Mouse (Mus musculus) CH12.LX (cell line): ENCODE measurements around the gene Gal3st4. TPM values are rescaled to one million over a fixed set of nuclear protein-coding genes. Genes with fewer than 3 reads are reported as not detected.

Source experiments
- DNase-seq: peaks from one replicate; pipeline ENCODE4 v3.0.0-alpha.2; 2013; ENCODE audit errors: extremely low read depth
- H3K27ac ChIP-seq: 2 replicates; pipeline ENCODE4 v1.5.1; 2012; ENCODE audit warnings: low read depth, mild to moderate bottlenecking, control low read depth, moderate library complexity; ENCODE audit not compliant: insufficient read depth
- H3K27me3 ChIP-seq: replicated peaks from 2 replicates; pipeline ENCODE3; 2012; ENCODE audit warnings: inconsistent platforms
- H3K36me3 ChIP-seq, 2 experiments: replicated peaks in 1 of 2; 2 replicates each; pipeline versions ENCODE3 to v1.6.1; 2012; ENCODE audit warnings: inconsistent platforms in 1 of 2, low read length in 1 of 2, mild to moderate bottlenecking in 1 of 2, mixed read lengths in 1 of 2, moderate library complexity in 1 of 2; ENCODE audit not compliant: control insufficient read depth in 1 of 2, insufficient read depth in 1 of 2
- H3K4me1 ChIP-seq, 2 experiments: 2 replicates each; pipeline ENCODE4 v1.6.1; 2012; ENCODE audit warnings: inconsistent platforms in 1 of 2, moderate library complexity in 1 of 2; ENCODE audit not compliant: insufficient read depth in 2 of 2, control insufficient read depth in 1 of 2
- H3K4me2 ChIP-seq: 2 replicates; pipeline ENCODE4 v1.6.1; 2012; ENCODE audit warnings: low read depth, mild to moderate bottlenecking, control low read depth; ENCODE audit not compliant: poor library complexity, insufficient read depth, severe bottlenecking
- H3K4me3 ChIP-seq, 3 experiments: fragments of 150-350 bp in 1 of 3; sonication (generic) in 1 of 3; replicated peaks in 1 of 3; 2 replicates each; pipeline versions ENCODE3 to v1.5.1; 2011 to 2012; ENCODE audit warnings: low read depth in 2 of 3, low read length in 2 of 3, mild to moderate bottlenecking in 2 of 3, moderate library complexity in 2 of 3, control low read depth in 1 of 3, improper control_type of control experiment in 1 of 3, inconsistent platforms in 1 of 3, mixed read lengths in 1 of 3; ENCODE audit not compliant: poor library complexity in 1 of 3
- H3K79me2 ChIP-seq: replicated peaks from 2 replicates; pipeline ENCODE4 v1.6.1; 2012; ENCODE audit warnings: mild to moderate bottlenecking, moderate library complexity; ENCODE audit not compliant: control insufficient read depth, poor library complexity, insufficient read depth, severe bottlenecking; ENCODE audit errors: extremely low read depth
- H3K9ac ChIP-seq: 2 replicates; pipeline ENCODE4 v1.6.1; 2012; ENCODE audit warnings: low read depth, mild to moderate bottlenecking, control low read depth, moderate library complexity; ENCODE audit not compliant: insufficient read depth
- H3K9me3 ChIP-seq: replicated peaks from 2 replicates; pipeline ENCODE3; 2012; ENCODE audit warnings: low read length, inconsistent platforms, mixed read lengths
- BHLHE40 ChIP-seq: IDR thresholded peaks from 2 replicates; pipeline ENCODE4 v1.6.1; 2011; ENCODE audit warnings: mild to moderate bottlenecking, low read depth, low read length, improper control_type of control experiment
- CHD1 ChIP-seq: IDR thresholded peaks from 2 replicates; pipeline ENCODE4 v1.6.1; 2012; ENCODE audit warnings: low read depth, low read length, improper control_type of control experiment, inconsistent platforms
- CHD2 ChIP-seq: IDR thresholded peaks from 2 replicates; pipeline ENCODE4 v1.6.1; 2011; ENCODE audit warnings: low read length, improper control_type of control experiment
- E2F4 ChIP-seq: IDR thresholded peaks from 2 replicates; pipeline ENCODE4 v1.6.1; 2011; ENCODE audit warnings: low read depth, low read length, improper control_type of control experiment; ENCODE audit not compliant: insufficient replicate concordance
- GABPA ChIP-seq: IDR thresholded peaks from 2 replicates; pipeline ENCODE4 v1.6.1; 2012; ENCODE audit warnings: low read depth, low read length, improper control_type of control experiment, inconsistent platforms; ENCODE audit not compliant: insufficient replicate concordance
- HCFC1 ChIP-seq: IDR thresholded peaks from 2 replicates; pipeline ENCODE4 v1.6.1; 2012; ENCODE audit warnings: low read depth, mild to moderate bottlenecking, inconsistent platforms, low read length, improper control_type of control experiment
- IRF4 ChIP-seq: IDR thresholded peaks from 2 replicates; pipeline ENCODE4 v1.6.1; 2014; ENCODE audit warnings: low read depth, mild to moderate bottlenecking, inconsistent platforms, low read length, improper control_type of control experiment
- JUND ChIP-seq: conservative IDR thresholded peaks from 2 replicates; pipeline ENCODE4 v1.6.1; 2011; ENCODE audit warnings: low read depth, low read length, improper control_type of control experiment
- MAFK ChIP-seq: IDR thresholded peaks from 2 replicates; pipeline ENCODE4 v1.6.1; 2011; ENCODE audit warnings: low read length, improper control_type of control experiment; ENCODE audit not compliant: insufficient replicate concordance
- MAX ChIP-seq: IDR thresholded peaks from 2 replicates; pipeline ENCODE4 v1.6.1; 2011; ENCODE audit warnings: low read length, improper control_type of control experiment
- MAZ ChIP-seq: IDR thresholded peaks from 2 replicates; pipeline ENCODE4 v1.6.1; 2012; ENCODE audit warnings: low read depth, mild to moderate bottlenecking, inconsistent platforms, low read length, improper control_type of control experiment, moderate library complexity
- MEF2A ChIP-seq: IDR thresholded peaks from 2 replicates; pipeline ENCODE4 v1.6.1; 2014; ENCODE audit warnings: low read depth, mild to moderate bottlenecking, inconsistent platforms, low read length, improper control_type of control experiment, borderline replicate concordance
- MXI1 ChIP-seq: IDR thresholded peaks from 2 replicates; pipeline ENCODE4 v1.6.1; 2011; ENCODE audit warnings: mild to moderate bottlenecking, low read depth, low read length, improper control_type of control experiment
- MYC ChIP-seq: IDR thresholded peaks from 2 replicates; pipeline ENCODE4 v1.6.1; 2011; ENCODE audit warnings: low read depth, mild to moderate bottlenecking, improper control_type of control experiment, low read length
- NELFE ChIP-seq: IDR thresholded peaks from 2 replicates; pipeline ENCODE4 v1.6.1; 2011; ENCODE audit warnings: low read depth, low read length, improper control_type of control experiment
- NRF1 ChIP-seq: IDR thresholded peaks from 2 replicates; pipeline ENCODE4 v1.6.1; 2014; ENCODE audit warnings: low read depth, mild to moderate bottlenecking, inconsistent platforms, low read length, improper control_type of control experiment, moderate library complexity
- PAX5 ChIP-seq: IDR thresholded peaks from 2 replicates; pipeline ENCODE4 v1.6.1; 2012; ENCODE audit warnings: low read length, inconsistent platforms, mixed read lengths
- POLR2A ChIP-seq: IDR thresholded peaks from 2 replicates; pipeline ENCODE4 v1.6.1; 2011; ENCODE audit warnings: low read depth, mild to moderate bottlenecking, improper control_type of control experiment, low read length
- RCOR1 ChIP-seq: conservative IDR thresholded peaks from 2 replicates; pipeline ENCODE4 v1.6.1; 2012; ENCODE audit warnings: low read depth, mild to moderate bottlenecking, inconsistent platforms, low read length, improper control_type of control experiment
- SIN3A ChIP-seq: IDR thresholded peaks from 2 replicates; pipeline ENCODE4 v1.6.1; 2012; ENCODE audit warnings: low read length, improper control_type of control experiment, inconsistent platforms
- SMC3 ChIP-seq: IDR thresholded peaks from 2 replicates; pipeline ENCODE4 v1.6.1; 2011; ENCODE audit warnings: low read depth, low read length, improper control_type of control experiment
- TBP ChIP-seq: conservative IDR thresholded peaks from 2 replicates; pipeline ENCODE4 v1.6.1; 2011; ENCODE audit warnings: low read depth, low read length, improper control_type of control experiment
- TCF12 ChIP-seq: IDR thresholded peaks from 2 replicates; pipeline ENCODE4 v1.6.1; 2014; ENCODE audit warnings: low read depth, mild to moderate bottlenecking, inconsistent platforms, low read length, improper control_type of control experiment
- USF1 ChIP-seq: IDR thresholded peaks from 2 replicates; pipeline ENCODE4 v1.6.1; 2014; ENCODE audit warnings: low read depth, mild to moderate bottlenecking, inconsistent platforms, low read length, improper control_type of control experiment
- USF2 ChIP-seq: conservative IDR thresholded peaks from 2 replicates; pipeline ENCODE4 v1.6.1; 2011; ENCODE audit warnings: low read depth, low read length, improper control_type of control experiment
- ZKSCAN1 ChIP-seq: IDR thresholded peaks from 2 replicates; pipeline ENCODE4 v1.6.1; 2012; ENCODE audit warnings: low read depth, inconsistent platforms, low read length, improper control_type of control experiment, borderline replicate concordance
- dilution Hi-C: fragments of 300-500 bp; cut with MboI; formaldehyde crosslinking; loops from 2 replicates; pipeline ENCODE4 v1.14.3; 2020; ENCODE audit warnings: low sequenced_read_pairs; ENCODE audit not compliant: extremely low pct_unique_long_range_greater_than_20kb, extremely low pct_ligation_motif_present
- in situ Hi-C: fragments of 300-500 bp; cut with MboI; formaldehyde crosslinking; loops from 3 replicates; pipeline ENCODE4 v1.14.3; 2019; ENCODE audit warnings: low sequenced_read_pairs, low pct_ligation_motif_present, low pct_unique_long_range_greater_than_20kb, mixed read lengths
- polyA plus RNA-seq: library from polyadenylated mRNA; unstranded; fragments of >175 nt; gene quantifications from 2 replicates; pipeline ENCODE4 v1.2.1, GENCODE M21; 2012; ENCODE audit warnings: low read depth; ENCODE audit not compliant: insufficient read length
- total RNA-seq, 2 experiments: library from RNA; depleted of rRNA; stranded (reverse); fragments of 300-350 nt in 1 of 2; fragments of >200 nt in 1 of 2; gene quantifications; 2 replicates each; pipeline ENCODE4 v1.2.3; 2012 to 2014

Gal3st4 gene
- total and polyA plus RNA-seq, 3 experiments: 0.21 TPM; not detected in 2

- TF ChIP-seq MAX (no peak), MYC (no peak), MXI1 (no peak), CHD1 (no peak), MEF2A (no peak), USF2 (no peak), MAFK (no peak), NELFE (no peak), JUND (no peak), SMC3 (no peak), ZKSCAN1 (no peak), NRF1 (no peak), IRF4 (no peak), BHLHE40 (no peak), TBP (no peak), CHD2 (no peak), SIN3A (no peak), TCF12 (no peak)
- dilution Hi-C loops: no loop called here
Observed at GRCm38 (mm10) chr5:138234224-138234623, 38.4 kb downstream of the Gal3st4 start.

GRCm38 (mm10) chr5:138233778-138234177, 38.9 kb downstream of the Gal3st4 start:
- Histone ChIP-seq H3K27me3 (peaks cover 2% of the 10 kb centered on the region), H3K4me2 (no peak overlapping the region), H3K79me2 (no peaks in the 10 kb centered on the region), H3K27ac (no peak overlapping the region), H3K4me3 (no peak overlapping the region), H3K9ac (no peak overlapping the region), H3K9me3 (no peaks in the 10 kb centered on the region), H3K4me1 (no peaks in the 10 kb centered on the region), H3K36me3 (no peaks in the 10 kb centered on the region)
- in situ Hi-C loops: loop anchor here (25.0 kb wide), 1 partner anchor 429 kb away; no protein-coding TSS in a partner anchor
- dilution Hi-C loops: no loop called here
- DNase-seq: no peak
- TF ChIP-seq E2F4 (no peak), USF1 (no peak), SMC3 (no peak), GABPA (no peak), MAZ (no peak), MYC (no peak), RCOR1 (no peak), NELFE (no peak), IRF4 (no peak), MAFK (no peak), POLR2A (no peak), PAX5 (no peak), HCFC1 (no peak), MEF2A (no peak), TCF12 (no peak), USF2 (no peak), MAX (no peak), ZKSCAN1 (no peak)
- TF ChIP-seq, all 38 proteins: peak for 0

More at GRCm38 (mm10) chr5:138234224-138234623, 38.4 kb downstream of the Gal3st4 start:
- no peak for DNase-seq
- H3K27me3 ChIP-seq: peaks cover 2% of the 10 kb centered on the region
- no peak overlapping the region for H3K27ac ChIP-seq
- H3K36me3 ChIP-seq: no peaks in the 10 kb centered on the region
- no peak overlapping the region for H3K9ac ChIP-seq
- H3K79me2 ChIP-seq: no peaks in the 10 kb centered on the region
- H3K9me3 ChIP-seq: no peaks in the 10 kb centered on the region
- no peak overlapping the region for H3K4me2 ChIP-seq
- in situ Hi-C loops: loop anchor here (25.0 kb wide), 1 partner anchor 428 kb away; no protein-coding TSS in a partner anchor
- no peaks in the 10 kb centered on the region for H3K4me1 ChIP-seq
- H3K4me3 ChIP-seq: no peak overlapping the region
